Mouse (Mus musculus): ENCODE measurements at regions not wholly inside any gene's neighbourhood (a gene's known extent, or its start where the extent isn't known, plus 50 kb on each side); places are given as distances from the start of the nearest gene placed in this dataset.
"Not testable (repeated sequence)": the region's sequence is repeated elsewhere in the genome, so short reads cannot be mapped to it uniquely, and the experiment has no call there.

DNA sequence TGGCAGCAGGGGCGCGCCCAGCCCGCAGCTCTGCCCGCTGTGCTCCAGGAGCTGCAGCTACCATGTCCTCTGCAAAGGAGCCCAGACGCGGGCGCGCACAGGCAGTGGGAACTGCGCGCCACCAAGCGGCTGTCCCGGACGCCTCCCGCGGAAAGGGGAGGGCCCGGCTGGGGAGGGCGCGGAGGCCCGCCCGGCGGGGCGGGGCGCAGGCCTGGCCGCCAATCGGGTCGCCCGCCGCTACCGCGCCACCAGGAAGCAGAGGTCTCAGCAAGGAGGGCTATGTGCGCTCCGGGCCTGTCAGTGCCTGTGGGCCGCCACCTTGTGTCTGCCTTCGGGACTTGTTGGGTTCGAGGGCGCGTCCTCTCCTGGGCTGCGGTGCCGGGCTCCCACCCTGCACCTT, 367.0 kb upstream of the Ywhaq start:
- not testable (repeated sequence) for H3K4me1 ChIP-seq; H3K9me3 ChIP-seq; H3K36me3 ChIP-seq; H3K9ac ChIP-seq; ATAC-seq (ENCODE audit: insufficient number of reproducible peaks, low FRiP score, low TSS enrichment, low read depth); H3K27ac ChIP-seq; H3K27me3 ChIP-seq
- peak overlapping the region; percentile 50 for H3K4me2 ChIP-seq
- 1% methylated on average over 36 of the region's 39 CpGs for WGBS
- peak overlapping the region; percentile 46 for H3K4me3 ChIP-seq

DNA sequence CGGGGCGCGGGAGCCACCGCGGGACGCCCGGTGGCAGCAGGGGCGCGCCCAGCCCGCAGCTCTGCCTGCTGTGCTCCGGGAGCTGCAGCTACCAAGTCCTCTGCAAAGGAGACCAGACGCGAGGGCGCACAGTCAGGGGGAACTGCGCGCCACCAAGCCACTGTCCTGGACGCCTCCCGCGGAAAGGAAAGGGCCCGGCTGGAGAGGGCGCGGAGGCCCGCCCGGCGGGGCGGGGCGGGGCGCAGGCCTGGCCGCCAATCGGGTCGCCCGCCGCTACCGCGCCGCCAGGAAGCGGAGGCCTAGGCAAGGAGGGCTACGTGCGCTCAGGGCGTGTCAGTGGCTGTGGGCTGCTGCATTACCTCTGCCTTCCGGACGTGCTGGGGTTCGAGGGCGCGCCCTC, 361.3 kb upstream of the Ywhaq start:
- WGBS, result 7% methylated on average over 27 of the region's 45 CpGs
- H3K4me2 ChIP-seq, result peak overlapping the region; percentile 31; the same call in 1 of the 2 replicates

DNA sequence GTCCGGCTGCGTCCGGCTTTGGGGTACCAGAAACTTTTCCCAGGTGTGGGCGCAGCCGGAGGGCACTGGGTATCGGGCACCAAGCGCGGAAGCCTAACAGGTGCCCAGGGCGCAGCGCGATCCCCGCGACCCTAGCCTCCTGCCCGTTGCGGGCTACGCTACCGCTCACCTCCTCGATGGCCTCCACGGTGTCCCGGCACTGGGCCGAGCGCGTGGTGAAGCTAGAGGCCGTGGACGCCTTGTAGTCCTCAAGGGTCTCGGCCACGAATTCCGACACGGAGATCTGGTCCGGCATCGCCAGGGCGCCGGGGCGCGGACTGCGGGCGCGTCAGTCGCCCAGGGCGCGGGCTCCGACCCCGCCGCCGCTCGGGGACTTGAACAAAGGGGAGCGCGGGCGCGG, 360.9 kb upstream of the Ywhaq start:
- not testable (repeated sequence) for H3K27me3 ChIP-seq; H3K36me3 ChIP-seq; ATAC-seq (ENCODE audit: insufficient number of reproducible peaks, low FRiP score, low TSS enrichment, low read depth); H3K9me3 ChIP-seq; H3K27ac ChIP-seq; H3K4me1 ChIP-seq; H3K9ac ChIP-seq
- WGBS, result 33% methylated on average over 50 of the region's 50 CpGs
- Histone ChIP-seq H3K4me3 (peak overlapping the region; percentile 27), H3K4me2 (peak overlapping the region; percentile 31)

More for the DNA sequence above, 361.3 kb upstream of the Ywhaq start:
- not testable (repeated sequence) for H3K36me3 ChIP-seq; H3K4me1 ChIP-seq; ATAC-seq (ENCODE audit: insufficient number of reproducible peaks, low FRiP score, low TSS enrichment, low read depth); H3K27me3 ChIP-seq; H3K27ac ChIP-seq; H3K9ac ChIP-seq; H3K9me3 ChIP-seq
- H3K4me3 ChIP-seq, result peak overlapping the region; percentile 27

DNA sequence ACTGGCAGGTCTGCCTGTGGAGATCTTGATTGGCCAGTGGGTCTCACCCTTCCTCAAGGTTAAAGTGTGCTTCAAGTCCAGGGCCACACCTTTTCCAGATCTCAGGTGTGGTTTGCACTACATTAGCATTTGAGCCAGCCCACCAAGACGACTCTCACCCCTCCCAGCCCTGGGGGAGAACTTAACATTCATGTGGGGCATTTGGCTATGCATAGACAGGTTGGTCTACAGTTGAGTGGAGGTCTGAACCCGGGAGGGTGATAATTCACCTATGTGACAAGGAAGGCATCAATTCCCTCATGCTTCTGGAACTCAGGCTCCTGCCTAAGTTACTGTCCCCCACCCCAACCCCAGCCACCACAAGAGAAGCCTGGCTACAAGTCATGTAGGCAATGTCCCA, 350.3 kb upstream of the Ywhaq start:
- H3K9ac ChIP-seq; H3K27me3 ChIP-seq; H3K4me2 ChIP-seq; H3K27ac ChIP-seq; H3K9me3 ChIP-seq; H3K4me1 ChIP-seq; H3K4me3 ChIP-seq; ATAC-seq (ENCODE audit: insufficient number of reproducible peaks, low FRiP score, low TSS enrichment, low read depth); H3K36me3 ChIP-seq: not testable (repeated sequence)
- 87% methylated on average over 2 of the region's 2 CpGs for WGBS

All from limb, embryonic 15.5 days (tissue).